Mouse (Mus musculus) adrenal gland, postnatal 10 days (tissue): Measurements from ENCODE around the gene Fam178b. TPM values are rescaled to one million over a fixed set of nuclear protein-coding genes. Genes with fewer than 3 reads are reported as not detected.
"Not testable (repeated sequence)": the region's sequence is repeated elsewhere in the genome, so short reads cannot be mapped to it uniquely, and the experiment has no call there.

Experiments used
- DNase-seq: peaks from one replicate; pipeline ENCODE4 v3.0.0; 2021; ENCODE audit warnings: mixed read lengths
- total RNA-seq, 2 experiments: library from RNA; stranded (reverse); gene quantifications; 2 replicates each; pipeline ENCODE4 v1.2.3; 2021

Gene Fam178b
- total RNA-seq, 2 experiments from 2014 or later = 0.72 to 0.82 TPM

DNA sequence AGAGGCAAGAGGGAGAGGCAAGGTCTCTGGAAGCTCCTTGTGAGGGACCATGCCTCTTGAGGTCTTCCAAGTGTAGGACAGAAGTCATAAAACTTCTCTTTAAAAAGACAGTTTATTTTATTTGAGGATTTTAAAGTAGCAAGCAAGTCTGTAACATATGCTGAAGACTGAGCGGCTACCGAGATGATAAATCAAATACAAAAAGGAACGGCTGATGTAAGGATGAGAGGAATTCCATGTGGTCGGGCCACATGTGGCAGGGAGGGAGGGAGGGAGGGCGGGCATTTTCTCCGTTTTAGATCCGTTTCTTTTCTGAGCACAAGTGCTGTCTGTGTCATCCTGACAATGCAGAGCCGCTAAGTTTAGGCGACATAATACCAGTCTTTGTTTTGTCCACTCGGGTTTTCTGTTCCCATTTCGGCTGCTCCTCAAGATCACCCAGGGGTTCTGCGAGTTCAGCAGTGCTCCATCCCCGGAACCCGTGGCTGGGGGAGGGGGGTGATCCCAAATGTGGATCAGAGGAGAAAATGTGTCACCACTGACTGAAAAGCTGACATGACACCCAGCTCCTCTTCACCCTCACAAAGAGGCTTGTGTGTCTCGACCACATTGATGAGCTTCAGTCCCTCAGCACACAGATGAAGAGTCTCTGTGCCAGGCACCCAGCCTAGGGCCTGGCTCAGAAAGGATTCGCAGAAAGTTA is 10.2 kb downstream of the Fam178b start:
- no peak for DNase-seq

DNA sequence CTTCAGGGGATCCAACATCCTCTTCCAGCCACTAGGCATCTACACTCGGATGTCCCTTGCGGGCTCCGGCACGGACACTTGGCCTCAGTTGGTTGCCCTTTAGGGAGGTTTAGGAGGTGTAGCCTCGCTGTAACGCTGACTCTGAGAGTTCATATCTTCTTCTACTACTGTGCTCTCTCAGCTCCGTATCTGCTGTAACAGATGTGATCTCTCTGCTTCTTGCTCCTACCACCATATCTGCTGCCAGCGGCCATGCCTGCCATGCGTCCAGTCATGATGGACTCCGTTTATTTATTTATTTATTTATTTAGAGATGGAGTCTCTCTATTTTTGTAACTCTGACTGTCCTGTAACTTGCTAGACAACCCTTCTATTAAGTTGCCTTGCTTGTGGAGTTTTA is 11.7 kb downstream of the Fam178b start:
- DNase-seq = no peak

DNA sequence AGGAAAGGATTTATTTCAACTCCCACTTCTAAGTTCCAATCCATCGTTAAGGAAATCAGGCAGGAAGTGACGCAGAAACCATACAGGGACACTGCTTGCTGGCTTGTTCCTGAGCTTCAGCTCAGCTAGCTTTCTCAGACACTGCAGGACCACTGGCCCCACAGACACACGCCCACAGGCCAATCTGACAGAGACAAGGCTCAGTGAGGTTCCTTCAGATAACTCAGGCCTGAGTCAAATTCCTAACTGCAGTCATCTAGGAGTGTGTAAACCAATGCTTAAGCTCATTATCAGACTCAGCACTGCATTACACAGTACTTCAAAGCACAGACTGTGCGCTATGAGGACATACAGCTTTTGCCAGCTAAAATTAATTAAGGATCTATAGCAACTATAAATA is 12.7 kb downstream of the Fam178b start:
- no peak for DNase-seq

DNA sequence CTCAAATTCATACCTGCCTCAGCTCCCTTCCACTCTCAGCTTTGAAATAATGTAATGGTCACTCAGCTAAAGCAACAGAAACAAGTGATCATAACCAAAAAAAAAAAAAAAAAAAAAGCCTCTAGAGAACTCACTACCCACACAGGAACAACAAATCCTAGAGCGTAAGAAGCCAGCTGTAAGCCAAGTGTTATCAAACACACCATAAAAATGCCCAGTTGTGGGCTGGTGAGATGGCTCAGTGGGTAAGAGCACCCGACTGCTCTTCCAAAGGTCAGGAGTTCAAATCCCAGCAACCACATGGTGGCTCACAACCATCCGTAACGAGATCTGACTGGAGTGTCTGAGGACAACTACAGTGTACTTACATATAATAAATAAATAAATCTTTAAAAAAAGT is 15.0 kb downstream of the Fam178b start:
- DNase-seq = not testable (repeated sequence)

DNA sequence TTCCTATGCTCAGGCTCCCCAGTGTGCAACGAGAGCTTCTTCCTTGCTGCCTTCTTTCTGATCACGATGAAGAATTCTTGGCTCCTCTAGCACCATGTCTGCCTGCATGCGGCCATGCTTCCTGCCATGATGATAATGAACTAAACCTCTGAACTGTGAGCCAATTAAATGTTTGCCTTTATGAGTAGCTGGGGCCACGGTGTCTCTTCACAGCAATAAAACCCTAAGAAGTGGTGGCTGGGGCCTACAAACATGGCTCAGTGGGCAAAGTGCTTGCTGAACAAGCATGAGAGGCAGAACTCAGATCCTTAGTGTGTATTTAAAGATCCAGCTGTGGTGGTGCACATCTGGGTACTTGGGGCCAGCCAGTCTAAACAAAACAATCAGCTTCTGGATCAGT is 17.0 kb downstream of the Fam178b start:
- no peak for DNase-seq

DNA sequence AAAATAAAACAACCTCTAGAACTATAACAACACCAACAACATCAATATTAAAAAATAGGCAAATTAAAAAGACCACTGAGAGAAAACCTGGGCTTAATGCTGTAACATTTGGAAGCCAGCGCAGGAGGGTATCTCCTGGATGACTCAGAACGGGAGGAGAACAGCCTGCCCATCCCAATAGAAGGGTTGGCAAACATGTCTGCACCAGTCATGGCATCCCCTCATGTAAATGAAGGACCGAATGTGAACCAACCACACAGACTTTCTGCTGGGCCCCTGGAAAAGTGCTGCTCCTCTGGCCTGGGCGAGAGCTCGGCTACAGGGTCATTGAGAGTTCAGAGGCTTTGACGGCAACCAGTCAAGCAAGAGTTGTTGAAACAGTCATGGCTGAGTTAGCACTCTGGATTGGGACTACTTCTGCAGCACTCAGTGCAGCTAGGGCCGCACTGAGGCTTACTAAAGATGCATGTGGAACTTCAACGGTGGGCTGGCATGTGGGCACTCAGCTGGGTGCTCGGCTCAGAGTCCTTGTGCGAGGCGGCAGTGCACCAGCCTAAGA is 17.7 kb downstream of the Fam178b start:
- DNase-seq = no peak

DNA sequence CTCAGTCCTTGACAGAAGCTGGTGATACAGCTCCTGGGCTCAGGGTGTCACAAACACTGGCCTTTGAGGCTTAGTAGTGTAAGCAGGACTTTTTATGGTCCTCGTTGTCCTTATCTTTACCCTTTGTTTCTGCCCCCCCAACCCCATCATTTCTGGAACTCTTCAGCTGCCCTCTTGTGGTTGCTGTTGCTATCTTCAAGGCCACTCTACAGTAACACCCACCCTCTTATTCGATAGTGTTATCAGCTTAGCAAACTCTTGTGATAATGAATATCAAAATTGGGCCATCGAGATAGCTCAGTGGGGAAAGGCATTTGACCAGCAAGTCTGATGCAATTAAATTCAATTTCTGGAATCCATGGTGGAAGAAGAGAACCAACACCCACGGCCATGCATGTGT is 18.5 kb downstream of the Fam178b start:
- peak; percentile 21 for DNase-seq

DNA sequence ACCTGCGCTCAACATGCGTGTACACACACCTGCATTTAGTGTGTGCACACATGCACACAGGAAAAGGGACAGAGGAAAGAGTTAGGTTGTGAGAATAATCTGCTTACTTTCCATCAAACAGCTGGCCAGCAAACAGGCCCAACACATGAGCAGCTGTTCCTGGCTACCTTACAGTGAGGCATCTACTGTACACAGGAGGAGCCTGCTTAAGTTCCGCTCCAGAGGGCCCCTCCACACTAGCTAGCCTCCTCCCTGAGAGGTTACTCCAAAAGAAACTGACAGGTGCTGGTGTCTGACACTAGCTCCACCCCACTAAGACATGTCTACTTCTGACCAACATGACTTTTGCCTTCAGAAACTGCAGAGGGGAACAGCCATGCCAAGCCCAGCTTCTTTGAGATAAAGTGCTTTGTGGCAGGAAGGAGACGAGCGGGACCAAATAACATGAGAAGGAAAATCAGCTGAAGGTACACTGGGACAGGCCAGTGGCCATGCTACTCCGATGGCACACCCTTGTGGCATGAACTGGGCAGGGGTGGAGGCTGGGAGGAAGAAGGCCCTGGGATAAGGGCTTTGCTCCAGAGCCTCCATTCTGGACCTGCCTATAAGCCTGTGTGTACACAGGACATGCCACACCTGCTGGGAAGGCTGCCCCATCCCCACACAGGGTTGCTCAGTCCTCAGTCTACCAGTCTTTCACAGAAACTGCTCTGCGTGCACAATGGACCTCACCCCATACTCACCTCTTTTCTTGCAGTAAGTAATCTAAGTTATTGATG is 24.2 kb downstream of the Fam178b start:
- DNase-seq = no peak

DNA sequence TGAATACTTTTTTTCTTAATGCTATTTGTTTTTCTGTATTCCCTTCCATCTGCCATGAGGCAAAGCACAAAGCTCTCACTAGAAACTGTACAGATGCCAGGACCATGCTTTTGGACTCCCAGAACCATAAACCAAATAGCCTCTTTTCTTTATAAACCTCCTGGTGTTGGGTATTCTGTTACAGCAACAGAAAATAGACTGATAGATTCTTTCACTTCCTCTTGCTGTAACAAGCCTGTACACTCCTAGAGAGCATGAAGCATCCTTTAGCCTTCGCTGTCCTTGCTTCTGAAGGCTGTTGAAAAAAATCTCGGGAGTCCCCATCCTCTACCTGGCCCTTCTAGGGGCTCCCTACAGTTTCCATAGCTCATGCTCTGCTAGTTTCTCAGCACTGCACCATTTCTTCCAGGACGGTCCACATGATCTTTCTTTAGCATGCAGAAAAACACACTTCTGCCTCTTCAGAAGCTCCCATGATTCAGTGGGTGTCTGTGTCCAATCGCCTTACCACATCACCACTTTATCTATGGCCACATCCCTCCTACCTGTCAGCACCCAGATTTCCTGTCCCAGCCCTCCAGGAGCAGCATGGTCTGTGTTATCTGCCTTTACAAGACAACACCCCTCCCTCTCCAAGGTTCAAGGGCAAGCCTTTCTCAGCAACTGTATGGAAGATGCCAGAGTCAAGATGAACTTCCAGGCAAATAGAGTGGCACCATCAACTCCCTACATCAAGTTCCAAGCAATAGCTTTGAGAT is 25.1 kb downstream of the Fam178b start:
- no peak for DNase-seq

DNA sequence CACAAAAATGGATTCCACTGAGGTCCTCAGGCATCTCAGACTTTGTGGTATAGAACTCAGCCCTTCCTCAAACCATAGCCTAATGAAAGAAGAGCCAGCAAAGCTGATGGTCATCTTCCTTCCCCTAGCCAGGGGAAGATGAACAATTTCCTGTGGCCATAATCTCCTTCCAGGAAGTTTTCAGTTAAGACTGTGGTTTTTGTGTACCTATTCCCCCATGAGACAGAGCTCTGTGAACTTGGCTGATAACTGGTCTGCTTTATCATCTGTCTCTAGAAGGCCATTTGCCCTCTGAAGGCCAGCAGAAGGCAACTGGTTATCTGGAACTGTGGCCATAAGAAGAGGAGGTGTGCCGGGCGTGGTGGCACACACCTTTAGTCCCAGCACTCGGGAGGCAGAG is 26.8 kb downstream of the Fam178b start:
- no peak for DNase-seq

DNA sequence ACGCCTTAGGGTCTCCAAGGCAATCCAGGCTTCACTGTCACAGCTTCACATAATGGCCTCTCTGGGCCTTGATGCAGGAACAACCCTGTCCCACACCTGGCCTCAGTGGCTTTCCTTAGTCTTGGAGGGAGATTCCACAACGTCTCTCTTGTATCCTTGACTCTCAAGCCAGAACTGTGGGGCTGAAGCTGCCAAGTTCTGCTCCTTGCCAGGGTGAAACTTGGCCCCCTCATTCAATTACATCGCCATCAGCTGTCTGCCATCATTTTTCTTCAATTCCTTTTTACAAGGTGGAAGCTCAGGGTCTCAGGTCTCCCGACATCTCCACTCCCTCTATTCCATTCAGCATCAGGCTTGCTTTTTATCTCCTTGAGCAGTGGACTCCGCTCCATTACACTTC is 27.9 kb downstream of the Fam178b start:
- no peak for DNase-seq

DNA sequence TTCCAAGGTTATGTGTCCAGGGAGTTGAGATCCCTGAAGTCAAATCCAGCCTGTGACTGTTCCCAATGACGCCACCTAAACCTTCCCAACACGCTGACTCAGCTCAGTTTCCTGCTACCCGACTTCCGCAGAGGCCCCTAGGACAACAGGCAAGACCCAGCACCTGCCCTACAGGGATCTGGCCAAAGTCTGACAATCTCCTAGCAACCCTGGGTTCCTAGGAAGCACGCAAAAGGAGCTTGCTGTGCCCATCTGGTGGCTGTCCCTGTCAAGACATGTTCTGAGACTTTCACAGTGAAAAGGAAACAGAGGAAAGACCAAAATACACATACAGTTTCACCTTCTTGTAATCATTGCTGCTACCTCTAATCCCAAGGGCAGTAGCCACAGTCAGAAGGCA is 35.4 kb downstream of the Fam178b start:
- peak; percentile 40 for DNase-seq

DNA sequence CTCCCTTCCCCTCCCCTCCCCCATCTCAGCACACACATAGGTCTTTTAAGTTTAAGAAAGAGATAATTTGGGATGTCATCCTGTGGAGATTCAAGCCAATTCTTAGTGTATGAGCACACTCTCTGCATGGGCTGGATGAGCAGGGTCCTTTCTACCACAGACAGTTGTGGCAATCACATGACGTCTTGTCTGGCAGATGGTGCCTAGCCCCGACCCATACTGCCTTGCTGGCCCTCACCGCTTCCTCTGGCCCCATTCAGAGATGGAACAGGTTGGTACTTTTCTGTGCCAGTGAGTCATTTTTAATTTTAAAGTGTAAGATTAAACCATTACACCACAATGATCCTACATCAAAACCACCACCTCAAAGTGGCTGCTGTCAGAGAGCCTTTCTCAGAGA is 36.7 kb downstream of the Fam178b start:
- no peak for DNase-seq

DNA sequence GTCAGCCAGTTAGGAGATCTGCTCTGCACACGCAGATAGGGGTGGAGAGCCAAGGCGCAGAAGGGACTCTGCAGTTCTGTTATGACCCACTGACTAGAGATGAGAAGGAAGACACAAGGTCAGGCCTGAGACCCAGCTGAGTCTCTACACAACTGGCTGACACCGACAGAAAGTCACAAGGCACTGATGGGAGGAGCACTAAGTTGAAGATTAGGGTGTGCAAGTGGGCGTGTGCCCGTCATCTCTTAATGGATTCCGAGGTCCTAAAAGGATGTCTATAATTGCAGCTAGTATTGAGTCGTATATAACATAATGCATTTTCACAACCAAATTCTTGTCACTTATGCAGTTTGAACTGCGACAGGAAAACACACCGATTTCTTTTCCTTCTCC is 38.4 kb downstream of the Fam178b start:
- DNase-seq = no peak

DNA sequence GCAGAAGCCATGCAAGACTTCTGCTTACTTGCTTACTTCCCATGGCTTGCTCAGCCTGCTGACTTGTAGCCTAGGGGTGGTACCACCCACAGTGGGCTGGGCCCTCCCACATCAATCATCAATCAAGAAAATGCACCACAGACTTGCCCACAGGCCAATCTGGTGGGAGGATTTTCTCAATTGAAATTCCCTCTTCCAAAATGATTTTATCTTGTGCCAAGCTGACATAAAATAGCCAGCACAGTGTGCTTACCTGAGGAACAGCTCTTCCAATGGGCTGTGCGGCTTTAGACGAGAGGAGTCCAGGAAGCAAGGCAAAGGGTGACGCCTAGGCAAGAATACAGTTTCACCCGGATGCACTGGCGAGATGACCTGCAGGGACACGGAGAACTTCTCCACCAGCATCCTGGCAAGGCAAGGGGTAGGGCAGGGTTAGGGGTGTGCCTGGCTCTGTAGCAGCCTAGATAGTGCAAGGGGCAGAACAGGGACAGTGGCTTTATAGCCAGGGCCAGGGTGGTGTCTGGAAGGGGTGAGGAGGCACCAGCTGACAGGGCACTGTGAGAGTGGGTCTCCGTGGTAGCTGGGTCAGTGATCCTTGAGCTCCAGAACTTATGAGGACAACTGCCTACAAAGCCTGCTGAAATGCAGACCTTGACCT is 38.9 kb downstream of the Fam178b start:
- no peak for DNase-seq

DNA sequence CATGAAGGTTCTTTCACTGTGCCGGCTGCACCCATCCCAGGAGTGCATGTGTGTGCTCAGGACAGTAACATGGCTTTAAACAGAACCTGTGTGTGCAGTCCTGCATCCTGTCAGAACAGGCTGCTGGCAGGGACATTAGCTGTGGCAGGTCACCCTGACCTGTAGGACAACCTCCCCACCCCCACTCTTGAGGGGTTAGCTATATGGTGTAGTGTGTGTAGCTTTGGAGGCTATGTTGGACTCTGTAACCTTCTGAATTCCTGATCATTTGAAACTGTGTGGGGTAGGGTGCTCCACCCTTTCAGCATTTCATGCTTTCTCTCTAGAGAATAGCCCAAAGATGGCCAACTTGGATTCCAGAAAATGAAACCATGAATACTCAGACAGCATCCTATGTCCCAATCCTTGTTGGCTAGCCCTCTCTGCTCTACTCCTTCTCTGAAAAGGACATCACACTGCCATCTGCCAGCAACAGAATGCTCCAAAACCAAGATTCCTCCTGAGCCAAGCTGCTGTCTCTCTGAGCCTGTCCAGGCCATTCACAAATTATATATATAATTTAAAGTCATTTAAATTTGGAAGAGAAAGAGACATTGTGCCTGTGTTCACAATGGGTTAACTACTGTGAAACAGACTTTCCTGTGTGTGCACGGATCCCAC is 47.0 kb downstream of the Fam178b start:
- DNase-seq = no peak

DNA sequence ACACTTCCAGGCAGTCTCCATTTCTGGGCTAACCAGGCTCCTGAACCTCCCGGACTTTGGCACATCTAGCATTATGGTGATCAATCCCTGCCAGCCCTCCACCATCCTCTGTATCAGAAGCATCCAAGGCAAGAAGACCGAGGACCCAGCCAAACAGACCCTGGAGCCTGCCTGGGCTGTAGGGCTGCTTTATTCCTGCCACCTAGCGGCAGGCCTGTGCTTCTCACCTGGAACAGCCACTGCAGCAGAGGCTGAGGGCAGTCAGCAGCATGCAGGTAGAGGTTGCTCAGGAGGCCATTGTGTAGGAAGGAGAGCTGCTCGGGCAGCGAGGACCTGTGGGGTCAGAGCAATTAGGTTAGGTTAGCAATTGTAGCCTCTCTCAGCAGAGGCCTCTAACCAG is 48.0 kb downstream of the Fam178b start:
- peak; percentile 73 for DNase-seq

DNA sequence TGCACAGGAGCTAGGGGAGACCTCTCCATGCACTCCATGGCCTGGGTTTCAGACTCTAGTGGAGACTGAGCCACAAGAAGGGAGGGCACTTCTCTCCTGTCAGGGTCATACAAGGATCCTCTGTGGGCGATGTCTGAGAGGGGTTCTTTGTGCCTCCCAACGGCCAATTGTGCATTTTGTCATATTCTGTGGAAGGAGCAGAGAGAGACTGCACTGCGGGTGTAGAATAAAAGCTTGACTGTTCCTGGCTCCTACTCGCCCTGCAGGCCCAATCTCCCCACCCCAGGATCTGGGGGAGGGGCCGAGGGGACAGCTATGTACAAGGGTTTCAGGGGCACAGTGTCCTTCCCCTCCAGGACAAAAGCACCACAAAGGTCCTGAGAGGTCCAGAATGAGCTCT is 49.1 kb downstream of the Fam178b start:
- no peak for DNase-seq

DNA sequence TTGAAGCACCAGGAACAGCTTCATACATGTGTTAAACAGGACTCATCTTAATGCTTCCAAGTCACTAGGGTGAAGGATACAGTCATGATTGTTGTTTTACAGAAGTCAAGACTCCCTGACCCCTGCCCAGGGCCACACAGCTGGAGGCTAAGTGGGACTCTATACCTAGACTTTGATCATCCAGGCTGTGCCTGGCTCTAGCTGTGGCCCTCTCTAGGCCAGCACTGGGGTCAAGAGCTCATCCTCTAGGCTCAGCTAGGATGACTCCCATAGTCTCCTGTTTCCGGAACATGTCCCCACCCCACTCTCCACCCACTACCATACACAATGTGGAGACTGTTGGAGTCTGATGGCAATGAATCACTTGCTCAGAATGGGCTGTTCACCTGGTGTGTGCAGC is 50.1 kb downstream of the Fam178b start:
- DNase-seq = no peak

DNA sequence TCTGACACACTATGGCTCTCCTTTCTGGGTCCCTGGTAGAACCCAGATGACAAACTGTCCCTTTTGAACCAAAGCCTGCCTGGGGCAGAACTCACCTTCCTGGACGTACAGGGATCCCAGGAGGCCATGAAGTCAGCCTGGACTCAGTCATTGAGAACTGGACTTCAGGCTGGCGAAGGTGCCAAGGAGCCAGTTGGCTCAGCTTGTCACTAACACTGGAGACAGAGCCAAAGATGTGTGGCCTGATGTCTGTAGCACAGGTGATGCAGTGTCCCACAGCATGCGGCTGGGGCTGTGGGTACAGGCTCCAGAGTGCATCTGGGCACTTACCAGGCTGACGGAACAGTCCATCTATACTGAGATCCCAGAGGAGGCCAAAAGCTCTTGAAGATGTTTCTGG is 50.9 kb downstream of the Fam178b start:
- DNase-seq = no peak

DNA sequence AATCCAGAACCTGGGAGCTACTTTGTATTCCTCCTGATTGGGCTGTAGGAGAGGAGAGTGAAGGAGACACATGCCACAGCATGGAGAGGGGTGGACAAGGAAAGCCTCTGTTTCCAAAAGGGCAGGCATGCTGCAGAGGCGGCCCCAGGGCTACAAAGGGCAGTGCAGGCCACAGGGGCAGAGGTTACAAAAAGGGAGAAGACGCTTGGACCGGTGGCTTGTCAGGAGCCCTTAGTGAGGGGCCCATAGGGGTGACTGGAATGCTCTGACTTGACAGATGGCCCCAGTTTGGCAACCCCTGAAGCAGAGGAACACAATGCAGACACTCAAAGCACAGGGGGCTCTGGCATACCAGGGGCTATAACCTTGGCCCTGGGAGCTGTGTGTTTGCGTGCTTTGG is 51.6 kb downstream of the Fam178b start:
- no peak for DNase-seq
